ENCODE assay signal across 16 mouse cellular contexts in genomic region chr4:125316876-125317275, GRCm38 (mm10).
DNase-seq lines count a peak whose midpoint lies in the region.
"Had no signal": no experiment of that assay in that cellular context is flagged by ENCODE, and none has a peak within 500 bp of the region (broad histone marks: within the 10 kb centered on the region; RNA-seq: fewer than 3 reads in every experiment).

No protein-coding gene starts in this region.

- DNase-seq in cerebellum, postnatal 10 days: peak; percentile 45 to 53
- no peak for DNase-seq in cerebellum, adult 9-11 months
- peak; percentile 45 for DNase-seq in heart, adult 11 months
- no peak for DNase-seq in heart, postnatal 10 days
- DNase-seq in right cerebral cortex, adult 18-20 months: peak; percentile 43
- no peak for DNase-seq in right cerebral cortex, postnatal 4 days
- DNase-seq in brain, adult 2 months (ENCODE audit: low read depth, low spot score): peak; percentile 57
- DNase-seq: adrenal gland, adult 8-10 months; adrenal gland, postnatal 14 days; adrenal gland, postnatal 36 days; B cell, adult 2 months; cerebellum, adult 11 months; cerebellum, adult 18-20 months; cerebellum, adult 8-10 months; cerebellum, postnatal 36 days; embryo, embryonic 11 days had no signal

- intact Hi-C loops in heart, postnatal 10 days (cut with DNase I): no loop called here

Comparison
In these comparisons a context has a peak if more than half of its experiments do, and no peak if none do; other contexts are left out.
1. DNase-seq: peak in cerebellum, postnatal 10 days (2 of 2), heart, adult 11 months (single experiment), right cerebral cortex, adult 18-20 months (single experiment) and brain, adult 2 months (single experiment); none in cerebellum, adult 9-11 months (single experiment), heart, postnatal 10 days (0 of 2) and right cerebral cortex, postnatal 4 days (single experiment).